Mouse (Mus musculus): Measurements from ENCODE around the gene Mta3. TPM values are rescaled to one million over a fixed set of nuclear protein-coding genes. Genes with fewer than 3 reads are reported as not detected.

Gene Mta3
- polyA plus RNA-seq, 1 experiment from 2014 or later = 44.2 TPM

GRCm38 (mm10) chr17:83866582-83866981 lies 160.6 kb downstream of the Mta3 start:
- Histone ChIP-seq H3K4me3 (ENCODE audit: low read depth, low read length) (no peak overlapping the region), H3K9me3 (ENCODE audit: control insufficient read depth, low read length) (no peaks in the 10 kb centered on the region), H3K27ac (replicated peaks) (no peak overlapping the region), H3K36me3 (ENCODE audit: control insufficient read depth, insufficient read depth, low read length) (no peaks in the 10 kb centered on the region), H3K4me1 (replicated peaks; ENCODE audit: control insufficient read depth, insufficient read depth) (no peaks in the 10 kb centered on the region), H3K4me2 (replicated peaks; ENCODE audit: low read depth) (no peak overlapping the region), H3K27me3 (ENCODE audit: control insufficient read depth, insufficient read depth, low read length) (no peaks in the 10 kb centered on the region), H3K9ac (ENCODE audit: low read length) (no peak overlapping the region)
- peak; percentile 72 for DNase-seq (ENCODE audit: low spot score)
- TF ChIP-seq CTCF (IDR thresholded peaks at IDR 0.05; ENCODE audit: low read depth) = peak; percentile 91
- no peak for TF ChIP-seq EP300 (optimal IDR thresholded peaks at IDR 0.05)
- no peak for ATAC-seq (ENCODE audit: low FRiP score, low TSS enrichment)
- 17% methylated on average over 10 of the region's 10 CpGs for WGBS

- H3K4me3 ChIP-seq (ENCODE audit: low read depth, low read length) = no peak overlapping the region
- H3K27ac ChIP-seq (replicated peaks) = no peak overlapping the region
- no peaks in the 10 kb centered on the region for H3K9me3 ChIP-seq (ENCODE audit: control insufficient read depth, low read length)
- TF ChIP-seq CTCF (IDR thresholded peaks at IDR 0.05; ENCODE audit: low read depth) = no peak
- no peak for TF ChIP-seq EP300 (optimal IDR thresholded peaks at IDR 0.05)
- H3K4me2 ChIP-seq (replicated peaks; ENCODE audit: low read depth) = no peak overlapping the region
- H3K27me3 ChIP-seq (ENCODE audit: control insufficient read depth, insufficient read depth, low read length) = no peaks in the 10 kb centered on the region
- no peaks in the 10 kb centered on the region for H3K36me3 ChIP-seq (ENCODE audit: control insufficient read depth, insufficient read depth, low read length)
- no peaks in the 10 kb centered on the region for H3K4me1 ChIP-seq (replicated peaks; ENCODE audit: control insufficient read depth, insufficient read depth)
- DNase-seq (ENCODE audit: low spot score) = no peak
- no peak overlapping the region for H3K9ac ChIP-seq (ENCODE audit: low read length)
- ATAC-seq (ENCODE audit: low FRiP score, low TSS enrichment) = no peak
- WGBS = 80% methylated on average over 4 of the region's 4 CpGs
Measured at GRCm38 (mm10) chr17:83870385-83870784, 164.4 kb downstream of the Mta3 start.

Other genes with a start within 250 kb of the Mta3 start
- 163 and 183 TPM in 2 replicates for gene Cox7a2l, start 188.8 kb upstream of the Mta3 start, polyA plus RNA-seq (2015; fragmentation: Nextera tagmentation; extraction: Ambion mirVana)
- 0.02 TPM in 1 of 2 replicates, not detected in the other for gene Kcng3, start 74.3 kb upstream of the Mta3 start, polyA plus RNA-seq (2015; fragmentation: Nextera tagmentation; extraction: Ambion mirVana)
- 0.13 and 0.36 TPM in 2 replicates for gene Haao, start 141.8 kb downstream of the Mta3 start, polyA plus RNA-seq (2015; fragmentation: Nextera tagmentation; extraction: Ambion mirVana)

Data from stomach, postnatal 0 days (tissue).